Mouse (Mus musculus) ES-Bruce4 (cell line): ENCODE data around the gene Gsc2. TPM values are rescaled to one million over a fixed set of nuclear protein-coding genes. Genes with fewer than 3 reads are reported as not detected.
A peak's percentile ranks its signal among the peaks of the same experiment; 100 is the strongest.
"Not testable (repeated sequence)": the region's sequence is repeated elsewhere in the genome, so short reads cannot be mapped to it uniquely, and the experiment has no call there.

ENCODE experiments used
- H3K27ac ChIP-seq: 2 replicates; pipeline ENCODE4 v1.5.1; 2012; ENCODE audit warnings: low read length, inconsistent platforms; ENCODE audit not compliant: insufficient read depth
- H3K27me3 ChIP-seq: 2 replicates; pipeline ENCODE4 v1.6.1; 2012; ENCODE audit warnings: mild to moderate bottlenecking, low read length, inconsistent platforms; ENCODE audit not compliant: control insufficient read depth, poor library complexity, insufficient read depth, severe bottlenecking
- H3K36me3 ChIP-seq: 2 replicates; pipeline ENCODE4 v1.6.1; 2012; ENCODE audit warnings: inconsistent platforms, mild to moderate bottlenecking, low read length, moderate library complexity; ENCODE audit not compliant: control insufficient read depth, poor library complexity, insufficient read depth, severe bottlenecking
- H3K4me1 ChIP-seq: one replicate; pipeline ENCODE4 v1.8.1; 2011; ENCODE audit warnings: low read length; ENCODE audit not compliant: control insufficient read depth, insufficient read depth
- H3K4me3 ChIP-seq: 2 replicates; pipeline ENCODE4 v1.5.1; 2011; ENCODE audit warnings: low read depth, mild to moderate bottlenecking, low read length
- H3K9ac ChIP-seq: 2 replicates; pipeline ENCODE4 v1.6.1; 2012; ENCODE audit warnings: low read depth, mild to moderate bottlenecking, inconsistent platforms; ENCODE audit not compliant: poor library complexity, severe bottlenecking
- H3K9me3 ChIP-seq: replicated peaks from 2 replicates; pipeline ENCODE4 v1.6.1; 2012; ENCODE audit warnings: mild to moderate bottlenecking, low read length, inconsistent platforms; ENCODE audit not compliant: control insufficient read depth, poor library complexity, insufficient read depth, severe bottlenecking
- CTCF ChIP-seq: IDR thresholded peaks from one replicate; pipeline ENCODE4 v1.8.1; 2011; ENCODE audit warnings: low read depth, low read length
- EP300 ChIP-seq: IDR thresholded peaks from 2 replicates; pipeline ENCODE4 v1.6.1; 2011; ENCODE audit warnings: low read depth, low read length; ENCODE audit not compliant: insufficient read depth
- POLR2A ChIP-seq: IDR thresholded peaks from one replicate; pipeline ENCODE4 v1.8.1; 2011; ENCODE audit warnings: low read length; ENCODE audit not compliant: insufficient read depth
- polyA plus RNA-seq: library from polyadenylated mRNA; stranded (reverse); fragments of >200 nt; gene quantifications from 2 replicates; pipeline ENCODE4 v1.2.4, GENCODE M21; 2011; ENCODE audit warnings: low read depth; ENCODE audit not compliant: missing spikeins, insufficient read depth, insufficient read length

Gene Gsc2
- 0.52 TPM in 1 of 2 replicates, not detected in the other for polyA plus RNA-seq

GRCm38 (mm10) chr16:17914307-17915249 lies at the start of gene Gsc2:
Gene Gsc2 (minus strand): TSS chr16:17915059.
- Histone ChIP-seq H3K4me3 (peak within 1 kb of the TSS; percentile 71), H3K9ac (peak within 1 kb of the TSS; percentile 60), H3K27ac (no peak within 1 kb of the TSS), H3K27me3 (peaks cover 11% of the 10 kb centered on the region; the same call in 1 of the 2 replicates), H3K4me1 (no peaks in the 10 kb centered on the region), H3K36me3 (no peaks in the 10 kb centered on the region), H3K9me3 (no peaks in the 10 kb centered on the region)
- TF ChIP-seq EP300 (no peak), POLR2A (no peak), CTCF (no peak)

GRCm38 (mm10) chr16:17962091-17962490 lies 47.2 kb upstream of the Gsc2 start:
- Histone ChIP-seq H3K36me3 (no peaks in the 10 kb centered on the region), H3K4me1 (no peaks in the 10 kb centered on the region), H3K9ac (no peak overlapping the region), H3K27ac (no peak overlapping the region), H3K9me3 (peaks cover 6% of the 10 kb centered on the region), H3K27me3 (no peaks in the 10 kb centered on the region), H3K4me3 (no peak overlapping the region)
- TF ChIP-seq POLR2A (no peak), EP300 (no peak), CTCF (no peak)

- H3K4me3 ChIP-seq, H3K9ac ChIP-seq, H3K27ac ChIP-seq, H3K36me3 ChIP-seq, H3K4me1 ChIP-seq, H3K27me3 ChIP-seq: not testable (repeated sequence)
- H3K9me3 ChIP-seq = peaks cover 33% of the 10 kb centered on the region
These were observed 41.3 kb upstream of the Gsc2 start for GRCm38 (mm10) chr16:17956052-17956638.

GRCm38 (mm10) chr16:17951618-17952017 lies 36.8 kb upstream of the Gsc2 start:
- Histone ChIP-seq H3K27me3 (no peaks in the 10 kb centered on the region), H3K36me3 (no peaks in the 10 kb centered on the region), H3K27ac (no peak overlapping the region), H3K9ac (no peak overlapping the region), H3K4me3 (no peak overlapping the region), H3K4me1 (no peaks in the 10 kb centered on the region), H3K9me3 (peaks cover 26% of the 10 kb centered on the region)
- TF ChIP-seq CTCF = no peak
- no peak for TF ChIP-seq POLR2A

GRCm38 (mm10) chr16:17950068-17950467 lies 35.2 kb upstream of the Gsc2 start:
- Histone ChIP-seq H3K27ac (no peak overlapping the region), H3K4me3 (no peak overlapping the region), H3K4me1 (no peaks in the 10 kb centered on the region), H3K9me3 (peaks cover 17% of the 10 kb centered on the region), H3K27me3 (no peaks in the 10 kb centered on the region), H3K36me3 (no peaks in the 10 kb centered on the region), H3K9ac (no peak overlapping the region)
- no peak for TF ChIP-seq CTCF
- TF ChIP-seq EP300 = no peak
- no peak for TF ChIP-seq POLR2A

- Histone ChIP-seq H3K4me1 (no peaks in the 10 kb centered on the region), H3K36me3 (no peaks in the 10 kb centered on the region), H3K9me3 (peaks cover 15% of the 10 kb centered on the region), H3K27me3 (no peaks in the 10 kb centered on the region), H3K4me3 (no peak overlapping the region), H3K9ac (no peak overlapping the region), H3K27ac (no peak overlapping the region)
- TF ChIP-seq EP300 = no peak
- TF ChIP-seq CTCF = no peak
- no peak for TF ChIP-seq POLR2A
These were observed 34.6 kb upstream of the Gsc2 start for GRCm38 (mm10) chr16:17949421-17949877.
